Mouse (Mus musculus) myocyte (in vitro differentiated cells): ENCODE measurements around the gene Cd200.

ENCODE experiments used
- CEBPB ChIP-seq: IDR thresholded peaks from 2 replicates; pipeline ENCODE4 v1.6.1; 2011; ENCODE audit warnings: mild to moderate bottlenecking, moderate library complexity; ENCODE audit not compliant: poor library complexity, insufficient read depth, severe bottlenecking
- E2F4 ChIP-seq: IDR thresholded peaks from one replicate; pipeline ENCODE4 v1.6.1; 2011; ENCODE audit warnings: mild to moderate bottlenecking, control low read depth, moderate library complexity; ENCODE audit not compliant: insufficient read depth
- MAX ChIP-seq: IDR thresholded peaks from one replicate; pipeline ENCODE4 v1.6.1; 2011; ENCODE audit warnings: low read depth, mild to moderate bottlenecking, control low read depth
- MYOD1 ChIP-seq, 3 experiments: IDR thresholded peaks; one replicate each; pipeline ENCODE4 v1.6.1; 2011; ENCODE audit warnings: control low read depth in 2 of 3, low read depth in 2 of 3, mild to moderate bottlenecking in 2 of 3, moderate library complexity in 1 of 3; ENCODE audit not compliant: insufficient read length in 2 of 3, control insufficient read depth in 1 of 3
- MYOG ChIP-seq, 3 experiments: IDR thresholded peaks; one replicate each; pipeline ENCODE4 v1.6.1; 2011; ENCODE audit warnings: control low read depth in 2 of 3, low read depth in 2 of 3, mild to moderate bottlenecking in 2 of 3; ENCODE audit not compliant: insufficient read length in 2 of 3, control insufficient read depth in 1 of 3, insufficient read depth in 1 of 3
- POLR2A ChIP-seq: IDR thresholded peaks from one replicate; pipeline ENCODE4 v1.6.1; 2011; ENCODE audit warnings: low read depth, mild to moderate bottlenecking, control low read depth, moderate library complexity; ENCODE audit not compliant: insufficient read length
- POLR2AphosphoS2 ChIP-seq: IDR thresholded peaks from one replicate; pipeline ENCODE4 v1.6.1; 2011; ENCODE audit warnings: low read depth, control low read depth; ENCODE audit not compliant: insufficient read length
- REST ChIP-seq: IDR thresholded peaks from one replicate; pipeline ENCODE4 v1.6.1; 2011; ENCODE audit warnings: mild to moderate bottlenecking, control low read depth, moderate library complexity; ENCODE audit not compliant: insufficient read depth, insufficient read length
- TCF12 ChIP-seq: IDR thresholded peaks from one replicate; pipeline ENCODE4 v1.6.1; 2011; ENCODE audit warnings: mild to moderate bottlenecking, control low read depth; ENCODE audit not compliant: poor library complexity, insufficient read depth, severe bottlenecking
- TCF3 ChIP-seq: IDR thresholded peaks from one replicate; pipeline ENCODE4 v1.6.1; 2011; ENCODE audit warnings: low read depth, control low read depth; ENCODE audit not compliant: insufficient read length
- USF1 ChIP-seq: IDR thresholded peaks from one replicate; pipeline ENCODE4 v1.6.1; 2011; ENCODE audit warnings: low read depth, mild to moderate bottlenecking, control low read depth, moderate library complexity

DNA sequence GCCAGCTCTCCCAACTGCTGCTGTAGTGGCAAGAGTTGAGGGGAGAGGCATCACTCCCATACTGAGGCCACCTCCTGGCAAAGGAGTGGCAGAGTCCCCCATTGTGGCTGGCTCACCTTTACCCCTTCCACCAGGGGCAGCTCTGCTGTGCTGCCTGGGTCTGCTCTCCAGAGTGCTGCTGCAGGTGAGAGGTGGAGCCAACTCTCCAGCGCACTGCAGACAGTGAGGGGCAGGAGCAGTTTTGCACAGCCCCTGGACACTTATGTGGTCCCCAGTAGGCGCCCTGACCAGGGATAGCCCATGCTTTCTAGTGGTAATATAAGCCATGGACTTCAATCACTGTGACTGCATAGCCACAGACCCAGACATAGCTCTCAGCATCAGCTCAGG is 74.5 kb downstream of the Cd200 start:
- TF ChIP-seq MYOG (IDR thresholded peaks at IDR 0.05; ENCODE audit: control insufficient read depth in 1 of 3, insufficient read depth in 1 of 3, insufficient read length in 2 of 3, low read depth in 2 of 3) = no peak
- TF ChIP-seq POLR2A = no peak
- TF ChIP-seq TCF3 = no peak
- no peak for TF ChIP-seq USF1
- no peak for TF ChIP-seq MAX
- no peak for TF ChIP-seq E2F4
- no peak for TF ChIP-seq POLR2AphosphoS2
- TF ChIP-seq REST = no peak
- TF ChIP-seq TCF12 = no peak
- no peak for TF ChIP-seq MYOD1 (IDR thresholded peaks at IDR 0.05; ENCODE audit: control insufficient read depth in 1 of 3, insufficient read length in 2 of 3, low read depth in 2 of 3)
- TF ChIP-seq CEBPB = no peak
